Mouse (Mus musculus) ES-Bruce4 (cell line): ENCODE measurements at regions not wholly inside any gene's neighbourhood (a gene's known extent, or its start where the extent isn't known, plus 50 kb on each side); places are given as distances from the start of the nearest gene placed in this dataset.
A peak's percentile ranks its signal among the peaks of the same experiment; 100 is the strongest.

Source experiments
- CTCF ChIP-seq: IDR thresholded peaks from one replicate; pipeline ENCODE4 v1.8.1; 2011; ENCODE audit warnings: low read depth, low read length
- EP300 ChIP-seq: IDR thresholded peaks from 2 replicates; pipeline ENCODE4 v1.6.1; 2011; ENCODE audit warnings: low read depth, low read length; ENCODE audit not compliant: insufficient read depth

DNA sequence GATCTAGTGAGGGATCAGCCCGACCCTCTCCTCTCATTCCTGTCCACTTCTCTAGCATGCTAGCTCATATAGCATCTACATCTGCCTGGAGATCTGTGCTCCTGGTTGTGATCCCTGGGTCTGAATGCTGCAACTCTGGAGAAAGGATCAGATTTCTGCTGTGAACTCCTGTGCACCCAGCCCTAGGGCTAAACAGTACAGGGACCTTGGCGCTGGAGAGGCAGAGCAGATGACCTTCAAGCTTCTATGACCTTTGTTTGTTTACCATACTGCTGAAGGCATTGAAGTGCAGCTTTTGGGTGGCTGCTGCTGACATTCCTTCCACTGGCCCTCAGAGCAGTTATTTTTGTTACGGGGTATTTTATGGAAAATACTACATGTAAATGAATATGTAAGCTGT lies 337.4 kb downstream of the Lmx1a start:
- TF ChIP-seq CTCF = no peak
- peak; percentile 92 for TF ChIP-seq EP300
